Mouse (Mus musculus): Measurements from ENCODE around the gene Wnt3a.

Gene Wnt3a

DNA sequence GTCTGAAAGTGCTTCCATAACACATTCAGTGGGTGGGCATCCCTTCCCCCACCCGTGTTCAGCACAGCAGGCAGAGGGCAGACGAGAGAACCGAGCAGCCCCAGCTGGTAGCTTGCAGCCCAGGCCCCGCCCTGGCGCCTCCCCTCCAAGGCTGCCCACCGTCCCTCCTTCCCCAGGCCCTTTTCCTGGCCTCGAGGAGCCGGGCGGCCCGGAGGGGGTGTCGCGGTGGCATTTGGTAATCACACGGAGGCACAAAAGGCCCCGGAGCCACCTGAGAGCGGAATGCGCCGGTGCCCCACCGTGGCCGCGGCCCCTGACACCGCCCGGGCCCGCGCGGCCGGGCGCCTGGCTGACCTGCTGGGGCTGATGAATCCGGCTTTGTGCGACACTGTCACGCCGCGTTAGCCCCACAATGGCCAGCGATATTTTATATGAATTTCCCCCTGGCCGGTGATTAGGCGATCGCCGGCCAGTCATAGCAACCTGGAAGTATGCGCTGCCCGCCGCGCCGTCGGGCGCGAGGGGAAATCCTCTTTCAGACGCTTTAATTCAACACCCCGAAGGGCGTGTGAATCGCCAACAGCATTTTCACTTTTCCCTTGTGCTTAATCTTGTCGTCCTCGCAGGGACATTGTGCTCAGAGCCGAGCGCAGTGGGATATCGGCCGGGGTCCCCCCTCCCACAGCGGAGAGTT, 26.5 kb downstream of the Wnt3a start:
- DNase-seq (ENCODE audit: low spot score in 2 of 2): no peak

DNA sequence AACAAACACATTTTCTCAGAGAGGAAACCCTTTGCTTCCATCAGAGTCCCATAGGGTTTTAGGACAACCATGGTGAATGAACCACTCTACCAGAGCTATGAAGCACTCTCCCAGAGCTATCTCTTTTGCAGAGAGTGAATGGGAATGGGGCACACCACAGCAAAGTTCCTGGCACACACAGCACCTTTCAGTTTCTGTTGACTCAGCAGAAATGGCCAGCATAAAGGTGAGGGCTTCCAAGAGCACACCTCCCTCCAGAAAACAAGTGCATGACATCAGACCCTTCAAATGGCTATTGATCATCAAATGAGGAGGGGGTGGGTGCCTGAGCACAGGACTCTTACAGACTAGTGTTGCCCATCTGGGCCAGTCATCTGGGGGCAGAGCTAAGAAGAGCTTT, 28.2 kb downstream of the Wnt3a start:
- no peak for DNase-seq (ENCODE audit: low spot score in 2 of 2)

DNA sequence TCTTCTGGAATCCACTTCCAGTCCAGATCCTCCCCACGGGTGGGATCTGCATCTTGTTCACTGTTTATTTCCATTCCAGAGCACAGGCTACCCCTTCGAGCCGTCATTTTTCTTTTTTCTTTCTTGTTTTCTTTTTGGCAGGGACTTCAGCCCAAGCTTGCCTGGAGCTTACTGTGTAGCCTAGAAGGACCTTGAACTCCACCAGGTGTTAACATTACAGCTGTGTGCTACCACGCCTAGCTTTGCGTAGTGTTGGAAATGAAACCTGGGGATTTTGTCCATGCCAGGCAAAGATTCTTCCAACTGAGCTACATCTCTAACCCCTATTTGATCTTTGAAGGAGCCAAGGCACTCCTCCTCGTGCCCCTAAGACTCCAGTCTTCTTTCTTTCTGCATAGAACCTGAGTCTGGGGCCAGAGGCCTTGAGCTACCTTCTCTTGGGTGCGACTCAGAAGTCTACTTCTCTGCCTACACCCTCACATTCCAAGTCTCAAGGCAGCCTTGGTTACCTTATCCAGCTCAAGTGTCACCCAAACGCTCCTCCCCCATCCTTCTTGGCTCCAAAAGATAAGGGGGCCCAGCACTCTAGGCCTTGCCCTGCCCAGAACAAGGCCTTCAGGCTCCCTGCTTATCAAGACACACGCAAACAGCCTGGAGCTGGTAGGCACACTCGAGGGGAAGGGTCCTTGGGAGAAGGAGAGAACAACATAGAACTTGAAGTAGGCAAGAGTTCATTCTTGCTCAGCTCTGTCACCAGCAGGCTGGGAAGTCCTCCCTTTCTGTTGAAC, 29.7 kb downstream of the Wnt3a start:
- DNase-seq (ENCODE audit: low spot score in 2 of 2): no peak

DNA sequence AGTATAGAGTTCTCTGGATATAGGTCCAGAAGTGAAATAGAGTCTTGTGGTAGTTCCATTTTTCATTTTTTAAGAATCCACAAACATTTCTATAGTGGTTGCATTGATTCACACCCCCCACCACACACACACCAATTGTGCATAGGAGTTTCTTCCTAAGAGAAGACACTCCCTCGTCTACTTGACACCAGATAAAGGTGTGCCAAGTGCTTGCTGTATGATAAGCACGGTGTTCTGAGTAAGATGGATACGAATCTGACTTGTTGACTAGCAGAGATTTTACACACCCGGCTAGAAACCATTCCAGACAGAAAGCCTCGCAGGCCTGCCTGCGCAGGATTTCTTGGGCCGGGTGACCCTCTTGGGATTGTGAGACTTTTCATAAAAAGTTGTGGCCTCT, 30.9 kb downstream of the Wnt3a start:
- no peak for DNase-seq (ENCODE audit: low spot score in 2 of 2)

DNA sequence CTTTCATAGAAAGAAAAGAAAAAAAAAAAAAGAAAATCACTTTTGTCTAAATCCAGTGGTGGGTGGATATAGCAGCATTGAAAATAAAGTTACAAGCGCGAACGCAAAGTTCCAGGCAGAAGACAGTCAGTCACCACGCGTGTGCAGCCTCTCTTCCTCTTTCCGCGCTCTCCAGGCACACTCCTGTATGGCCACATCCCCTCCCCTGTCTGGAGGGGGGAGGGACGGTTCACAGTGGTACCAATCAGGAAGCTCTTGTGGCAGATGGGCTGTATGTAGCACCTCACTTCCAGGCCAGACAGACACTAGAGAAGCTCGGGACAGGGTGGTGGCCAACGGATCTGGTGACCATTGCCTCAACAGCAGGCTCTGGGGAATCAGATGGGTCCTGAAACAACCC, 42.5 kb downstream of the Wnt3a start:
- DNase-seq (ENCODE audit: low spot score in 2 of 2): no peak

DNA sequence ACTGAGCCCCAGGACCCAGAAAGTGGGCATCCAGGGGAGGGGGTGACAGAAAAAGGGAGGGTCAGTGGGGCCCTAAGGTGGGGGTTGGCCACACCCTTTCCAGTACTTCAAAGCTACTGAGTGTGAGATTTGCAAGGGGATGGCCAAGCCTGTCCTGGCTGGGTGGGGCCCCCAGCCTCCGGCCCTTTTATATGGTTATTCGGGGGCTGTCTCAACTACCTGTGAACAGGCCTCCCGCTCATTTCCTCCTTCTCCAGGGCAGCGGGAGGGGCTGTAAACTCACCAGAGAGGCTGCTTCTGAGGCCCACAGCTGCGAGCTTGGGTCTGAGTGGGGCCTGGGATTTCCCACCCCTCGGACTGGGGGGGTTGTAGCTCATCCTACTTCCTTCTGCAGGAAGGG, 46.7 kb downstream of the Wnt3a start:
- DNase-seq (ENCODE audit: low spot score in 2 of 2): no peak

DNA sequence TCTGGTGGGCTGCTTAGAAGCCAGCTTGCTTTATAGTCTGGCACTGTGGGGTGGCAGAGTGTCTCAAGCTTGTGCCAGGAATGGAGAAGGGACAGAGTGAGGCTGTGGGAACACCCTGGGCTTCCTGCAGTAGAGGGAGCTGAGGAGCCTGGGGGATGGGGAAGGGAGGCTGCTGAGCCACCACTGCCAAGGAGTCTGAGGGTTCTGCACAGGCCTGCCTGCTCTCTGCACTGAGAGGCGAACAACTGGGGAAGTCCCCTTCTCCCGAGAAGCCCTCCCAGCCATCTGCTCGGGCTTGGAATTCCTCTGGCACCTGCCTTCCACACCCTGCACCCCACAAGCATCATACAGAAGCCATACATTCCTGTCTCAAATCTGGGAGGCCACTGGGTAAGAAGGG, 48.7 kb downstream of the Wnt3a start:
- no peak for DNase-seq (ENCODE audit: low spot score in 2 of 2)

DNA sequence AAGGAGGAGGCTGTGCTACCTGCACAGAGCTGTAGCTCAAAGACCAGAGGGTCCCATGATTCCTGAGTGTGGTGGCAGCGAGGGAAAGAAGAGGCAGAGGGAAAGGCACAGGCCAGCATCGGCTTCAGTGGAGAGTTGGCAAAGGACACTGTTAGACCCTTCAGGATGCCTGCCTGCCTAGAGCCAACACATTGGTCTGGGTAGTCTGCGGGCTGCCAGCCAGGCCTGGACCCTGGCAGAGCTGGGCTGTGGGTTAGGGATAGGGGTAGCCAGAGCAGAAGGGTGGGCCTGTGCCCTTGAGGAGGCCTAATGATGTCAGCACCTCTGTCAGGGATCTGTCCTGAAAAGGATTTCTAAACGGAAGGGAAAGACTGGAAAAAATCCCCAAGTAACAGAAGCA, 50.8 kb downstream of the Wnt3a start:
- DNase-seq (ENCODE audit: low spot score in 2 of 2): no peak

DNA sequence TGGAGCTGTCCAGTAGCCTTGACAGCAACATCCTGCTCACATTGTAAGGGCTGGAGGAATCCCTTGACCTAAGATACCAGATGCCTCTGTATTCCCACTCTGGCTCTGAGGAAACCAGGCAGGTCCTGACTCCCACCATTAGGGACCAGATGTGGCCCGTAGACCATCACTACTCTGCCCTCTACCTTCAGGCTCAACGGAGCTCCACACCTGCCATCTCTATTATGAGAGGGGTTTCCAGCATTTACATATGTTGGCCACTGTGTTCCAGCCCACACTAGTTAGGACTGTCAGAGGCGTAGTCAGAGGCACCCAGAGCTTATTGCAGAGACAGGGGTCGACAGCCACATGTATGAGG, 51.1 kb downstream of the Wnt3a start:
- DNase-seq (ENCODE audit: low spot score in 2 of 2): no peak

DNA sequence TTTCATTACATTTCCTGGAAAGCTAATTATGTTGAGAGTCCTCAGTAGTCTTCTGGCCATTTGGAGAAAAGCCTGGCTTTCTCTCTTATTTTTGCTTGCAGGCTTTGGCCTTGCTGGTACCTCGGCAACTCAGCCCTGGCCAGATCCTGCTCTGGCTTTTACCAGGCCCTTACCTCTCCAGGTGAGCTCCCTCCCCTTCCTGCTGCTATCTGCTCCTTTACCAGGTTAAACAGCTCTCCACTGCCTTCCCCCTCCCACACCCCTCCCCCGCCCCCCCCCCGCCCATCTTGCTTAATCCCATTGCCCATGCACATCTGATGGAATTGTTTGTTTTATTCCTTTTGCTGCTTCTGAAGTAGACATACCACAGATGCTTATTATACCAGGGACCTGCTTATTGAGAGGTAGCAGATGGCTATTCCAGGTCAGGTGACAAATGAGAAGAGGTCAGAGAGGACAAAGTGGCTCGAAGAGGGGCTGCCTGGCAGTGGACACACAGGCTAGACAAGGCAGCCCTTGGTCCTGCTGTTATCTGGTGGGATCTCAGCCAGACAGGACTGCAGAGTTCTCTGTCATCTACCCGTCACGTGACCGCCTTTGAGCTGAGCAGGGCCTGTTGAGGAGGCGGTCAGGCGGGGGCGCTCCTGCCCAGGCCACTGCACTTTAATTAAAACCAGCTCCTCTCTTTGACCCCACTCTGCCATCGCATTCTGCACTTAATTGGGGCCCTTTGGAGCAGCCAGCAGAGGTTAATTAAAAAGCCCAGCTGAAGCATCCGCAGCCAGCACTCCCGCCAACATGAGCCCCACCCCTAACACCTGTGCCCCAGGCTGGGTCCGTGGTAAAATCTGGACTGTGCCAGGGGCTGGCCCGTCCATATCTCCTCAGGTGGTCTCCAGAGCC, 51.8 kb downstream of the Wnt3a start:
- DNase-seq (ENCODE audit: low spot score in 2 of 2): peak in 1 of 2 experiments; percentile 46

DNA sequence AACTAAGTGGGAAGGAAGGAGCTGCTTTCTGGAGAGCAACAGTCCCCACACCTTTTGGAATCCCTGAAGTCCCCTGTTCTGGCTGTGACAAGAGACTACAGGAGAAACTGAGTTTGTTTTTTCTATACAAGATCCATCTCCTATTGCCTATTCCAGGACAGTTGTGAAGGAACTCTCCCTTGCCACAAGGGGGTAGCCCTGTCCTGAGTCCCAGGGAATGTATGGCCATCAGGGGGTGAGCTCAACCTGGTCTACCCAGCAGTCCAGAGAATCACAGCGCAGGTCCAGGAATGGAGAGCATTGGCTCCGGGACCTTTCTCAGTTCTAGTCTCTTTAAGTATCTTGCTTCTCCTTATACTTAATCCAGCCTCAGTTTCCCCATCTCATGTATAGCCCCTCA, 57.8 kb downstream of the Wnt3a start:
- DNase-seq (ENCODE audit: low spot score in 2 of 2): no peak

DNA sequence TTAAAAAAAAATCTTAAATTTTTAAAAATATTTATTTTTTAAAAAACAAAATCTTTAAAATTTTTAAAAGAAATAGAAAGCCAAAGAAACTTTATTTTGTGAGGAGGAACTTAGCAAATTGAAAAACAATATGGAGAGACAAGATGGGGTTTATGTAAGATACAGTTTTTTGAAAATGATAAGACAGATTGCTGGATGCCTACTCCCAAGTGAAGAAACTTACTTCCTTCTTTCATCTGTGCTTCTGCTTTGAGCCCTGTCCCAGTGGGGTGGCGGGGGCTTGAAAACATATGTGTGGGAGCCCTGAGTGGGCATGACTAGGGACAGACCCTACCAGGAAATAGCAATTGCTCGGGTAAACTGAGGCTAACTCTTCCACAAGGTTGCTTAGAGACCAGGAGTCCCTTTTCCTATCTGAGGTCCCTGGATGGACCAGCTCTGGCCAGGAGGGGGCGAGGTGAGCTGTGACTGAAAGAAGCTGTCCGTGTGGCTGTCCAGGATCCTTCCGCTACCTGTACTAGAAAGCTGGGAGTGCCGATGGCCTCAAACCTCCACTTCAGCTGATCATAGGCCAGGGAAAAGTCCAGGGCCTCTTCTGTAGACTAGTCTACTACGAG, 60.3 kb downstream of the Wnt3a start:
- DNase-seq (ENCODE audit: low spot score in 2 of 2): no peak

DNA sequence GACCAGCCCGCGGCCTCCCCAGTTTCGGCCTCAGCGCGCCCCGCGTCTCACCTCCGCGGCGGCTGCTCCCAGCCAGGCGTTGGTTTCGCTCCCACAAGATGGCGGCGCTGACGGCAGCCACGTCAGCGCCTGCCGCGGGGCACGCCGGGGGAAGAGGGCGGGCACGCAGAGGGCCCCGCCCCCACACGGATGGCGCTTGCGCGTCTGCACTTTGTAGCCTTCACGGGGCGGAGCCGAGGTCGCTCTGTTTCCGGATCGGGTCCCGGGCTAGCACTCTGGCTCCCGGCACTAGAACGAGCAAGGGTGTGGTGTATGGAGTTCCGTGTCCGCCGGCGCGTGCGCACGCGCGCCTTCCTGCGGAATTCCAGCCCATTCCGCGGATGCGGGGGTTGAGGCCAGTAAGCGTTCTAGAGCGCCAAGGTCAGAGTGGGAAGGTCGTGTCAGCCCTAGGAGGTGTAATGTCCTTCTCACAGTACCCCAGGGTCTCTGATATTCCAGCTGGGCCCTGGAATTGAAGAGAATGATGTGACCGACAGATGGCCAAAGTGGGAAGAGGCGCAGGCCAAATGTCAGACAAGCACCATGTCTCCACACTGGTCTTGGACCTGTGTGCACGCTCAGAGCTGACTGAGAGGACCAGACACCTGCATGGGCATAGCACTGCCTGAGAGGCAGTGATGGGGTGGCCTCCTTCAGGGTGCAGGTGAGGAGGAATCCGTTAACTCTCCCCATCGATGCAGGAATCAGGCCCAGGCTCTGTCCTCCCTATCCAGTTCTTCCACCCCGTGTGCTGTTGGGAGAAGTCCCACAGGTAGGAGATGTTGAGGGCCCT, 62.2 kb downstream of the Wnt3a start, which contains the start of gene Arf1:
Gene Arf1, minus strand, starts transcription at position 149 of the 832 bp plus-strand sequence.
- DNase-seq (ENCODE audit: low spot score in 2 of 2): peak; percentile 91 to 96

DNA sequence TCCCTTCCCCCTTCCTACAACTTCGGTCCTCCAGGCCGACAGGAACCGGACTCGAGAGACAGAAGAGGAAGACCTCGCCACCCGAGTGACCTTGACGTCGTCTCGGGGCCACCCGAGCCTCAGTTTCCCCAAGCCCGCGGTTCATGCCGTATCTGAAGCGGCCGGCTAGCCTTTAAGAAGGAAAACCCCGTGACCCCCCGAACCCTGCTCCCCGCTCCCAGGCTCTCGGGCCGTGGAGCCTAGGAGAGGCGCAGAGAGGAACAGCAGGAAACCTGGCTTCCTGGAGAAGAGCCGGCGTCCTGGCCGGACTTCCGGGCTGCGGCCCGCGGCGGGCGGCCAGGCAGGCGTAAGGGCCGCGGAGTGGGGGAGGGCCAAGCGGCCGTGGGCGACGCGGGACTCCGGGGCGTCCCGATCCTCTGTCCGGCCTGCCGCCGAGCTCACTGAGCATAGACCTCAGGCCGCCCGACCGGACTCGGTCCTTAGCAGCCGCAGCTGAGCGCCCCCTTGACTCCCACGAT, 62.9 kb downstream of the Wnt3a start:
- DNase-seq (ENCODE audit: low spot score in 2 of 2): no peak

DNA sequence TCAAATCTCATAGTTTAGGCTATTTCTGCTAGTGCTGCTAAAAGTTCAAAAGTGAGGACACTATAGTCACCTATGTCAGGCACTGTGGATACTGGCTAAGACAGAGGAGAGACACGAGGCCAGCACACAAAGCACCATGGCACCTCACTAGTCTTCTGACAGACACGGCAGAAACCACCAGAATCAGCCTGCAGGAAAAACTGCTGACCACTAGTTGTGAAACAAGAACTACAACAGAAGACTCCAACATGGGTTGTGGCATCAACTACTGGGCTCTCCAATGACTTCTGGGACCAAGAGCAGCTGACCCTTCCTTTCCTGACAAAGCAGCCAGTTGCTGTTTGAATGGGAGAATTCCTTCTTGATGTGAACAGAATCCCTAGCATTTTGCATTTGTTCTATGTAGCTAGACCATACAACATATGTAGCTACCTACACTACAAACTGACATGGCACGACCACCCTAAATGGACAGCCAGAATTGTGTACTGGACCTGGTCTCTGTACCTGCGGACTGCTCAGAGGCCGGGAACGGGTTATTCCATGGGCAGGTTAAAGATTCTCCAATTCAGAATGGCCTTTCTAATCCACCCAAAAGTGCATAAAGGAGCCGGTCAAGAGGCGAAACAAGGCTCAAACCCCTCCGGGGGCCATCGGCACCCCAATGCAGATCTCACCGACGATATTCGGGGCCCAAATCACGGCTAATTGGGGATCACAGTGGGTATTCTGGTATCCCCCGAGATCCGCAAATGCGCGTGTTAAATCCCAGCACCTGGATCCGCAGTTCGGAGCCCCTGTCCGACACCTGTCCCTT, 63.6 kb downstream of the Wnt3a start:
- no peak for DNase-seq (ENCODE audit: low spot score in 2 of 2)

DNA sequence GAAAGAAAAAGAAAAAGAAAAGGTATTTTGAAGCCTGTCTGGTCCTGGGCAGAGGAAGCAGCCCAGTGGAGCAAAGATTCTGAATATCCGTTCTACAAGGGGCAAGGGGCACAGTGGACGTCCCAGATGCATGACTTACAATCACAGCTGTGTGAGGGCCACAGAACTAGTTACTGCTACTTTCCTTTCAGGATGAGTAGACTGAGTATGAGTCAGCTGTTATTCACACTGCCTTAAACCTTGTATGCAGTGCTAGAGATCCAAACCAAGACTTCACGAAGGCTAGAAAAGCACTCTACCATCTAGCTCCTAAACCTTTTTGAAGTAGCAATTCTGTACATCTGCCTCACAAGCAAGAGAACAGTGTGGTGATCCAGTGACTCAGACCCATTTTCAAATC, 64.3 kb downstream of the Wnt3a start:
- no peak for DNase-seq (ENCODE audit: low spot score in 2 of 2)

DNA sequence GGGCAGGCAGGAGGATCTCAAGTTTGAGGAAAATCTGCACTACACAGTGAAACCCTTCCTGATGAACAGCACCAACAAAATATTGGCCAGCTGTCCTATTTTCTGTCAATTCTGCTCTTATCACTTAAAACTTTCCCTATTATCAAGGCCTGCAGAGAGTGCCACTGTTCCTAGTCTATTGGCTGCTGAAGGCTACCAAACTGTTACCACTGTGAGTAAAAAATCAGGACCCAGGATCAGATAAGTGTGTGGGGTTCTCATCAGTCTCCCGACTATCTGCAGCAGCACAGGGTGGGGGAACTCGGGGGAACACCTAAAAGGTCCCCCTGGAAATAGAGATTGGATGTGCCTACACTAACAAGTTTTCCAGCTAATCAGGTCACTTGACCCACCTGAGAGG, 65.4 kb downstream of the Wnt3a start:
- DNase-seq (ENCODE audit: low spot score in 2 of 2): no peak

DNA sequence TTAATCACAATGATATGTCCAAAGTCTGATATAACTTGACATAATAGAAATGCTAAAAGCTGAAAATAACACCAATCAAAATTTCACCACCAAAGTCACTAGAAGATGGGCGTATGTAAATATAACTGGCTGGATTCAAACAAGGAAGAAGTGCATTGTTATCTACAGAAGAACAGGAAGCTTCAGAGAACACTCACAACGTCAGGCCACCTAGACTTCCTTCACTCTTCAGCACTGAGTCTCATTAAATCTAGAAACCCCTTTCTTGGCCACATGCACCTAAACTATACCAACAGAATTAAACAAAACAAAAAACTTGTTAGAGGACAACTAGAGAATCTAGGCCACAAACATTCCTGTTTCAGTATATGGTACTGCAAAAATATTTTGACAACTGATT, 66.1 kb downstream of the Wnt3a start:
- no peak for DNase-seq (ENCODE audit: low spot score in 2 of 2)

DNA sequence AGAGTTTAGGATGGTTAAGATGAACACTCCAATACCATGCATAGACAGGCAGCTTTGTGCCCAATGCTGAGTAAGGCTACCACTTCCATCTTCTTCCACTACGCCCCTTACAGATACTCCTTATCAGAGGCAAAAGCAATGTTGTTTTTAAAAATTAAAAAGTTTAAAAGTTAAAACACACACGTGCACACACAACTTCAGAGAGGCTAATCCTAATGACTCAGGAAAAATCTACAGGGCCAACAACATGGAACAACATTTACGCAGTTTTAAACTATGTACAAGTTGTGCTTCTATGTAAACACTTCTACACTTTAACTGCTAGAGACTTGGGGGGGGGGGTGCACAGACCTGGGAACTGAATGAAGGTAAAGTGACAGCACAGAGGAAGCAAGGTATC, 66.5 kb downstream of the Wnt3a start:
- no peak for DNase-seq (ENCODE audit: low spot score in 2 of 2)

DNA sequence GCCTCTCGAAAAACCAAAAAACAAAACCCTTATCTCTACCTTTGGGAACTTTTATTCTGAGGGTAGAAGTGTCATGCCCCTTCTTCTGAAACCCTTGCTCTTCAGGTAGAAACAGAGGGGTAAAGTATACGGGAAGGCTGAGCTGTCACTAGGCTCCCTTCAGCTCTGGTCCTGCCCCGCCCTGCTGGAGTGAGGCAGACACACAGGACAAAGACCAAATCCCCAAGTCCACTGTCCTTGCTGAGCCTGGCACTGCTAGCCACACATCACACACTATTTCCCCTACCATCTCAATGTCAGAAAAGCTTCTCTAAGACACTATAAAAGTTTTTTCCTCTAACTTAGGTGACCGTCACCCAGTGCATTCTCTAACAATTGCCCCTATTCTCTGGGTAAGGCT, 68.2 kb downstream of the Wnt3a start:
- DNase-seq (ENCODE audit: low spot score in 2 of 2): no peak

All from left cerebral cortex, adult 9 months (tissue).